Mouse (Mus musculus): ENCODE data around the gene Nkx6-1.

Gene Nkx6-1

DNA sequence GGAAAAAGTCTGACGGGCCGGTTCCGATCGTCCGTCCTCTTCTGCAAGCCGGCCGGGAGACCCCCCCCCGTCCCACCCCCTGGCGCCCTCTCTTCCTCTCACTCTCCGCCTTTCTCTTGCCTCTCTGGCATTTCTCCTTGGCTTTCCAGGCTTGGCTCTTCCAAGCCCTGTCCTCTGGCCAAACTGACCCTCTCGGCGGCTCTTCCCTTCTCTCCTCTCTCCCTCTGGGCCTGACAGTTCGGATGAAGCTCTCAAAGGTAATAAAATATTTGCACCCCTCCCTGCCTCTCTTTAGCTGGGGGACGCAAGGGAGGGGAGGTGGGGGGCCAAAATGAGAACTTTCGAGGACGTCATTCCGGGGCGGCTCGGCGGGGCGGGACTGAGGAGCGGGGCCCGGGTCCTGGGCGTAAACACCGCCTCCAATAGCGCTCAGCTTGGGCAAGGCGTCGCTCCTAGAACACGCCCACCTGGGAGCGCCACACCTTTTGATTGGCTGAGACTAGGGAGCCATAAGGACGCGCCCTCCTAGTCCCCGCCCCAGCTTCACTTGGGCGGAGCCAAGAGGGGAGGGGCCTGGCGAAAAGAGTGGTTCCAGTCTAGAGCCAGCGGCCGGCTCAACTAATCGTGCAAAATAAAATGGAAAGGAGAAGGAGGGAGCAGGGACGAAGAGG is at the start of gene Nkx6-1:
Gene Nkx6-1, minus strand, starts transcription at position 52 of the 671 bp plus-strand sequence.
- DNase-seq (ENCODE audit: low spot score): peak; percentile 97

DNA sequence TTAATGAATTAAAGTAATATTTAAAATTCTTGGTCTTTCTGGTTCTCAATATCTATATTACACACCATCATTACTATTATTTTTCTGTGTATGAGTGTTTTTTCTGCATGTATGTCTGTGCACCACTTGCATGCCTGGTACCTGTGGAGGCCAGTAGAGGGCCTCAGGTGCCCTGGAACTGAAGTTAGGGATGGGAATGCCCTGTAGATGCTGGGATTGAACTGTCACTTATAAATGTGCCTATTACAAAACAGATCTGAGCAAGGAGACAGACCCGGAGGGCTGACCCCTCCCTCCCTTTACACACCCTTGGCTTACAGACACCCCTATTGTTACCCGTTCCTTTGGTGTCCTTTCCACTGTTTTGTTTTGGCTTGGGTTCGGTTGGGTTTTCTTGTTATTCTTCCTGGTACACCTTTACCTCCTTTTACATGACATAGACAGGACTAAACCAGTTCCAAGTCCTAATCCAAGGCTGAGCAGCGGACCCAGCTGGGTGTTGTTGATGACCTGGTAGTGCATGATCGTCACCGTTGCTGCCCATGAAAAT is 48.3 kb upstream of the Nkx6-1 start:
- no peak for DNase-seq (ENCODE audit: low spot score)

DNA sequence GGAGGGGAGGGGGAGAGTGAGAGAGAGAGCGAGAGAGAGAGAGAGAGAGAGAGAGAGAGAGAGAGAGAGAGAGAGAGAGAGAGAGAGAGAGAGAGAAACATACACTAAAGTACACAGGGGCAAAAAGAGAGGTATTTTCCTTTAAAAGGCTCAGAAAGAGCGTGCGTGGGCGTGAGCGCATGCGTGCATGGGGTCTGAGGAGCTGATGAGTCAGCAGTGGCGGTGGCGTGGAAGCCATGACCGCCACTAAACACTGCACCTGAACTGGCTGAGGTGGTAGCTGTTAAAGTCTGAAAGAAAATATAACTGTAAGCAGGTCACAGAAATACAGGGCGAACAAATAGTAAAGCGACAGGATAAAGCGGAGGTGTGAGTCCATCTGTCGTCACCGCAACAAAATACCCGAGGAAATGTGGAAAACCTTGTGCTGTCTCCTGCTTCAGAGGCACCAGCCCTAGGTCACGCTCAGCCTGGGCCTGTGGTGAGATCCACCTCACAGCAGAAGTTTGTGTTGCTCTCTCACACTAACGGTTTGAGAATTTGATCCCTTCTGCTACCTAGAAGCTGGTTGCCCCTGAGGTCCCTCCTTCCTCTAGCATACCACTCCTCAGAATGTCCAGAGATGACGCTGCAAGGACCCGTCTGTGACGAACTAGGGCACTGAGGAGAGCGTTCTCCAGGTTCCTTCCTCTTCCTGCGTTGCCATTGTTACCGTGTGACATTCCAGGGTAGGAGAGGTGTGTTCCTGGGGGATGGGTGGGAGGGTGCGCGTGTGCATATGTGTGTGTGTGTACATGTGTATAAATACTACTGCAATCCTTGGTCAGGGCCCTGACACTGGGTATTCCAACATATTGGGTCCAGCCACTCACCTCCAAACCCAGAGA is 38.8 kb upstream of the Nkx6-1 start:
- no peak for DNase-seq (ENCODE audit: low spot score)

DNA sequence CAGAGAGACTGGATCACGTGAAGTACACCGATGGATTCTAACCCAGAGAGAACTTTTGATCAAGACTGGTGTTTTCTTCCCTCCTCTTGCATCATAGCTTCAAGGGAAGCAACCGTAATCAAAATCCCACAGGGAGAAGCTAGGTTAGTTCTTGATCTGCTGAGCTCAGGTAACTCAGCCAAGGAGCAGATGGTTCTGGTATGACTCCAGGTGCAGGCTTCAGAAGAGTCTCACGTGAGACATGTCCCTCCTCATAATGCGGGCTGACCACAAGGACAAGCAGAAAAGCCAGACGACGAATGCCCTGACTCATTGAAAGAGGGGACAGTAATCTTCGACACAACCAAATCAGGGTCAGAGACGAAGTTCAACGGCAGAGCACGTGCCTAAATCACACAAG is 37.8 kb upstream of the Nkx6-1 start:
- DNase-seq (ENCODE audit: low spot score): no peak

DNA sequence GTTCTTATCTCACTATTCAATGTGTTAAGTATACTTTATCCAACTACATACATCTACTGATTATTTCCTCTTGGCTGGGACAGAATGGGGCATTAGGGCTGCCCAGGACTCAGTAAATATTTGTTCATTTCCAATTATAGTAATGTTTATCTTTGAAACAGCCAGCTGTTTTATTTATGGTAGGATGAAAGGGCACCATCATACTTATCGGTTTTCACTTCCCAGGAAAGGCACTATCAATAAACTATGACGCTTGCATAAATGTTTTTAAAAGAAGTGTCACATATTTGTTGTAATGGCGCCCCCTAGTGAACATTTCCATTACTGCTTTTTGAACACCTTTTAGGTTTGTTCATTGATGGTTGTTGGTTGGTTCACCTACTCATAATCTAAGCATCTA is 35.8 kb upstream of the Nkx6-1 start:
- peak; percentile 80 for DNase-seq (ENCODE audit: low spot score)

DNA sequence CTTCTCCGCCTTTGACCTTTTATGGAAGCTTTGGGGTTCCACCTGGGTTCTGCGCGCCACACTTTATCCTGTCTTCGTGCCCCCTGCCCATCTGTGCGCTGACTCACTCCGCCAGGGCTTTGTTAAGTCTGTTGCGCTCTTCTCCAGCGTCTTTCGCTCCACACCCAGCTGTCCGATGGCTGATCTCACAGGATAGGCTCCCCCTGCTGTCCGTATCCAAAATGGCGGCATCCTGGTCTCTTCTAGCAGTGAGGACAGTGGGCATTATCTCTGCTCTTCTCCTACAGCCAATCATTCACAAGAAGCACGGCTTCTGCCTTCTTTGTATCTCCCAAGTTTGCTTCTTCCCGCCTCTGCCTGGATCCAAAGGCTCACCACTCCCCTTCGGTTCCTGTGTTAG is 23.8 kb upstream of the Nkx6-1 start:
- DNase-seq (ENCODE audit: low spot score): peak; percentile 82

DNA sequence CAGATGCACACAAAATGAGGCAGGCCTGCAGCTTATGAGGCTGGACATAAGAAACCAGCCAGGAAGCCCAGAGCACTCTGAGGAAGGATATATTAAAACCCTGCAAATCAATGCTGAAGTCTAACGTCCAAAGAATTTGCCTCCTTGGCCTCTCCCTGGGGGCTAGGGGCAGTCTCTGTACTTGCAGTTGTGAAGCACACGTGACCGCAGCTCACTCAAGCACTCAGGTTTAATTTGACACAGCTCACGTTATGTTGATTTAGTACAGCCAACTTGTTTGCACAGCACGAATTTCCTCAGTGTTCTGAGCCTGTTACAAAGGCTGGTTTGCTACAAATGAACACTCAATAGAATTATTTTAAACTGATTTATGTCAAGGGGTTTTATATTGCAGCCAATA is 18.5 kb upstream of the Nkx6-1 start:
- DNase-seq (ENCODE audit: low spot score): no peak

DNA sequence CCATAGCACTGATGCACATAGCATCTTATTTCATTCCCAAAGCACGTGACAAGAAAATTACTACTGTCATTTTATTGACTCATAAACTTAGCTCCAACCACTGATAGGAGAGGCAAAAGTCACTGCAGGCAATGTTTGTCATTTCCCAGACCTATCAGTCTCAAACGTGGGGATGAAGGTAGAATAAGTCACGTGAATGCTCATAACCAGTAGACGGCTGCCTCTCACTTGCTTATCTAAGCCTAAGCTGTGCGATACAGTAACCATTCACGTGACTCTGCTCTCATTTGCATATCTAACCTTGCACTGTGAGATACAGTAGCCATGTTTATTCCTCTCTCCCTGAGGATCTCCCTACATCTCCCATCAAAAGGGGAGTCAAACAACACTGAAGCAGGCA is 15.5 kb upstream of the Nkx6-1 start:
- DNase-seq (ENCODE audit: low spot score): no peak

DNA sequence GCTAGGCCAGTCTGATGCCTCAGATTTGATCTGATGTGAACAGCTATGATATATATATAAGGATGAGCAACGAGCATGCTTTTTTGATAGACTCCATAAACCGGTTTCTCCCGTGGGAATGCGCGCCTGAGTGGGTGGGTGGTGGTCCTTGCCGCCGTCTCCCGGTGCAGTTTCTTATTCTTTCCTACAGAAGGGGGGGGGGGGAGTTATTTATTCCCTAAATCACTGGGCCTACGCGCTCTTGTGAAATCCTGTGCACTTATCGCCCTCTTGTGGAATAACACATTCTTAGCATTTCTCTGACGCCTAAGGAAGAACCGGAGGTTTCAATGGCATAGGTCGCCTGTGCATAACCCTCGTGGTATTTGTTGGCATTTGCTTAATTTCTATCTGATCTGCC is 4.6 kb upstream of the Nkx6-1 start:
- DNase-seq (ENCODE audit: low spot score): peak; percentile 85

DNA sequence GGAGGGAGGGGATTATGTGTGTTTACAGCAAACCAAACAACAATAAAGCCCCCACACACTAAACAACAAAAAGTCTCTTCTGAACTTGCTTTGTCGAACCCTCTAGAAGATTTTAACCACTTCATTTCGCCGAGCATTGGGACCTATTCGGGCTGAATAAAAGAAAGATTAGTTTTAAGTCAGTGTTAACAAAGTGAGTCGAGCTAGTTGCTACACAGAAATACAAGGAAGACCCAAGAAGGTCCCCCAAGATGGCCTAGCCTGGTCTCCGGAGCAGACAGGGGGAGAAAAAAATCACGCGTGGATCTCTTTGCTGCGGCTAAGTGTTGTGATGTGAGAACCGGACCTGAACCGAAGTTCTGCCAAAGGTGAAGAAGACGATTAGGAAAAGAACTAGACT is 3.7 kb upstream of the Nkx6-1 start:
- DNase-seq (ENCODE audit: low spot score): no peak

DNA sequence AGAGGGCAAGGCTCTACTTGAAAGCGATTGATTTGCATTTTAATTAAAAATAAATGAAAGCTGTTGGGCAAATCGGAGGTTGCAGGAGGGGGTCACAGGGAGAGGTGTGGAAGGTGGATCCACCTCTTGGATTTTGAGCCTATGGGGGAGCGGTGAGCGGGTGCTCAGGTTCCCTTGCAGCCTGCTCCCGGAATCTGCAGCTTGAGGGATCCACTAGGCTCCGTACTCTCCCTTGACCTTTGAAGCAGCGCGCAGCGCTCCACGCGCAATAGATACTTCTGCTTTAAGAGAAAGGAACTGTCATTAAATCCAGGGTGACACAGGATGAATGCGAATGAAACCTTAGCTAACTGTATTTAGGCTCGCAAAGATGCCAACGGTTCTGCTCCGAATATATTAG is 3.2 kb upstream of the Nkx6-1 start:
- DNase-seq (ENCODE audit: low spot score): peak; percentile 24

DNA sequence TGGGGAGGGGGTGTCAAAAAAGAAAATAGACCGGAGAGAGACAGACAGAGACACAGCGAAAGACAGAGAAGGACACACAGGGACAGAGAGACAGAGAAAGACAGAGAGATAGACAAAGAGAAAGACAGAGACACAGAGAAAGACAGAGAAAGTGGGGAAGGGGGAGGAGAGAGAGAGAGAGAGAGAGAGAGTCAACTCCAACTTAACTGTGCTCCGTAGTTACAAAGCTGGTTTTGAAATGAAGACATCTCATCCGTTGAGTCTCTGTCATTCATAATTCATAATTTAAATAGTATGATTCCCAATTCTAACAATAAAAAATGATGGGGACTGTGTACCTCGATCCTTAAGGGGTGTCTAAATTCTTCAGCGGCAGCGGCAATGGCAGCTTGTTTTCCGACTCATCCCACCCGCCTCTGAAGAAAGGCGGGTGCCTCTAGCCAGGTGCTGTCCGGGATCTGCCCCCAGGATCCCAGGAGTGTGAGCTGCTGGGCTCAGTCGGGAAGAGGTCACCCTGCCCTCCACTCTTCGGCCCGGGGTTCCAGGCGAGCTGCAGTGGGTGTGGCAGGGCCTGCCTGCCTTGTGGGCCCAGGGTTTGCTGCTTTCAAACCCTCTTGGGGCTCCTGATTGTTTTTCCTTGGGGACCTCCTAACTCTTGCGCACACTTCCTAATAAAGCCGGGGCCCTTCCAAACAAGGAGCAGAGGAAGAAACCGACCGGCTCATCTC is 2.6 kb upstream of the Nkx6-1 start:
- no peak for DNase-seq (ENCODE audit: low spot score)

DNA sequence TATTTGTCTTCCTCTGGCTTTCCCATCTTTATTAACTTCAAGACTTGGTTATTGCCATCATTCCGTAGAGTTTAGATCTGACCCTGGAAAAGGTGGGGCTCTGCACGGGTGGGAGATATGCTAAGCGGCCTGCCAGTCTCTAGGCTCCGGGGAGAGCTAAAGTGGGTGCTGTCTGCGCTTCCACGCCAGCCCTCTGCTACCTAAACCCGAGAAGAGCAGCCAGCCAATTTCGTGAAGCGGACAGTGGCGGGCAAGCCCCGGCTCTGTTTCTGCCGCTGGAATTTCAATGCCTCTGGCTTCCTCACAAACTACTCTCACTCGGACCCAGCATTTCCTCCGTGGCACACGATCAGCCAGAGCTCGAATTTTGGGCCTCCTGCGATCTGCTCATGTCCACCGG is 1.9 kb upstream of the Nkx6-1 start:
- DNase-seq (ENCODE audit: low spot score): no peak

DNA sequence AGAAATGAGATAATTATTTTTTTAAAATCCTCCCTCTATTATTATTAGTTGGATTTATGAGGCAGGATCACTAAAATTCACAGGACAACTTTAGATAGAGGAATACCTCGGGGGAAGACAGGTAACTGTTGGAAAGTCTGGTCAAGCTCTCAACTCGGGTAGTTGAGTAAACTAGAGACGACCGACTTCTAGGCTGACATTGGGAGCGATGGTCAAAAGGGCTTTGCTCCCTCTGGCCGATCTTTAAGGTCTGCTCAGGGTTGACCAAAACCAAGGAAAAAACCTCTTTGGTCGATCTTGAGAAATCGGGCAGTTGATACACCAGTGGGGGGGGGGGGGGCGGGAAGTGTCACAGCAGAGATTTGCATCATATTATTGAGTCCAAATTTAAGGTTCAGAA is 1.3 kb upstream of the Nkx6-1 start:
- no peak for DNase-seq (ENCODE audit: low spot score)

DNA sequence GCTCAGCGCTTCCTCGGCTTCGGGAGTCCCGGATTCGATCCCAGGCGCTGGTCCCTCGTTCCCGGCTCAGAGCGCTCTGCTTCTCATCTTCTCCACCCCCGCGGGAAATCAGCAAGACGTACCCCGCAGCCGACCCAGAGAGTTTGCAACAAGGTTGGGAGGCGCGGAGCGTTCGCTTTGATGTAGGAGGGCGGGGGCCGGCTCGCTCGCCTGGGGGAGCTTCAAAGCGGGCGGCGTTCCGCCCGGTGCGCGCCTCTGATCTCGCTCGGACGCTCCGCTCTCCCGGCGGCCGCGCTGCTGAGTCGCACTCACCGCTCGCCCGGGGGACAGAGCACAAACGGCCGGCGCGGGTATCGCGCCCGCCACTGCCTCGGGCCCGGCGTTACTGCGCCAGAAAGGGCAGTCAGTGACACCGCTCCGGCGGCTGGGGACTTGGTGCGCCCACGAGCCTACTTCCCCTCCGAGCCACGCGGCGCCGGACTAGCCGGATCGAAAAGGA is 324 bp downstream of the Nkx6-1 start:
- peak; percentile 54 for DNase-seq (ENCODE audit: low spot score)

DNA sequence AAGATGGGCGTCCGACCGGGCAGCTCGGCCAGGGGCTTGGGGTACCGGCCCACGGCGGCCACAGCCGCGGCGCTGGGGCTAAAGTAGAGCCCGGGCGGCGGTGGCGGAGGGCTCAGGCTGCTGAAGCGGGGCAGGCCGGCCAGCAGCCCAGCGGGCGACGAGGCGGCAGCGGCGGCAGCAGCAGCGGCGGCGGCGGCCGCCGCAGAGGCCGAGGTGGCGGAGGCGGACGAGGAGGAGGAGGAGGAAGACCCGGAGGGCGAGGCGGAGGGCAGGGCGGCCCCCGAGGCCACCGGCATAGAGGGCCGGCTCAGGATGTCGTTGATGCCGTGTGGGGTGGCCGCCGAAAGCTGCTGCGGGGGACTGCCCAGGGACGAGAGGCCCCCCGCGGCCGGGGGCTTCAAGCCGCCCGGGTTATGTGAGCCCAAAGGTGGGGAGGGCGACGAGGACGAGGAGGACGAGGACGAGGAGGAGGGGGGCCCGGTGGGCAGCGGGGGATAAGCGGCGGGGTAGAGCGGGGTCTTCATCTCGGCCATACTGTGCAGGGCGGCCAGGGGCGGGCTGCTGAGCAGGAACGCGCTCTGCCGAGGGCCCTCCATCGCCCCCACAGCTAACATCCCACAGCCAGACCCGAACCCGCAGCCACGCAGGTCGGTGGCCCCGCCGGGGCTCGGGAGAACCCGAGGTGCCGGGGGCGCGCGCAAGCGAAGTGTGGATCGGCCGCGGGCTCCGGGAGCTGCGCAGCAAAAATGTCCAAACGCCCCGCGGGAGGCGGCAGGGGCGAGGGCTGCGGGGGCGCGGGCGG is 974 bp downstream of the Nkx6-1 start:
- DNase-seq (ENCODE audit: low spot score): no peak

DNA sequence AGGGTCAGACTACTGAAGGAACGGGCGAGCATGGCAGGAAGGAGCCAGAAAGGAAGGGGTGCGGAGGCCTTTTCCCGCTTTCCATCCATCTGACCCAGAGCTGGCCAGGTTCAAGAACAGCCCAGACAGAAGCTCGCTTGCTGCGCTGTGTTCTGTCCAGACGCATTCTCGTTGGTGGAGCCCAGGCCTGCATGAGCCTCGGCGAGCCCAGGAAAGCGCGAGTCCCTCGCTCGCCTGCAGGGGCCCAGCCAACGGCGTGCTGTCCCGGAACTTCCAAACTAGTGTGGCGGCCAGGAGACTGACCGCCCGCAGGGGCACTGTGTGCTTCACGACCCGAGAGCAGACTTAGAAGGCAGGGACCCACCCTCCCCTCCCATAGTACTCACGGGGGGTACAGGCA is 1.6 kb downstream of the Nkx6-1 start:
- peak; percentile 71 for DNase-seq (ENCODE audit: low spot score)

DNA sequence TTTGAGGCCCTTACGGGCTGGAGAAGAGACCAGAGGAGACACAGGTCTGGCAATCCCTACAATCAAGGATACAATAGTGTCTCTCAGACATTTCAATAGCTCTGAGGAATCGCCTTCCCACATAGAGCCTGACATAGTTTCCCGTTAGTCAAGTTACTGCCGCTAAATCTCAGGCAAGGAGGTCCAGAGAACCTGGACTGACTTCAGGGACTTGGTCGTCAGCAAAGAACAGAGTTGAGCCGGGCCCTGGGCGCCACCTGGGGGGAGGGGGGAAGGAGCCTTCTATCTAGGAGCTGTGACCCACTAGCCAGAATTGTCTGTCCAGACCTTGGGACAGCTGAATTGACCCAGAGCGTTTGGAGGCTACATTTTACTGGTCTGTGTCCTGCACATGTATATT is 2.3 kb downstream of the Nkx6-1 start:
- DNase-seq (ENCODE audit: low spot score): no peak

DNA sequence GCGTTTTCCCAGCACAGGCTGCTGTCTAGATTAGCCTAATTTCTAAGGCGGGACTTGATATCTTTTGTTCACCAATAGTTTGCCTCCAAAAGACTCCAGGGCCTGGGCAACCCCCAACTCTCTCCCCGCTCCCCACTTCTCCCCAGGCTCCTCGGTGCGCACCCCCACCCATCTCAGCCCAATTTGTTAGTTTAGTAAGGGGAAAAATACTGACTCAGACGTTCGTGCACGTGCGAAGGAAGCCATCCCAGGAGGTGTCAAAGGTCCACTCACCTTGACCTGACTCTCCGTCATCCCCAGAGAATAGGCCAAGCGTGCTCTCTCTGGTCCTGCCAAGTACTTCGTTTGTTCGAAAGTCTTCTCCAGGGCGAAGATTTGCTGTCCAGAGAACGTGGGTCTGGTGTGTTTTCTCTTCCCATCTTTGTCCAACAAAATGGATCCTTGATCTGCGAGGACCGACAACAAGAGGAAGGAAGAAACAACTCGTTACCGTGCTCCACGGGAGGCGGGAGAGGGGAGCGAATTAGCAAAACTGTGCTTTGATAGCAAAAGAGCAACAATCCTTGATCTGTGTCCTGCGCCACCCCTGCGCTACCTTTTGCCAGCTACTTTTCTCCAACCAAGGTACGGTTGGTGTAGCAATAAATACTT is 3.1 kb downstream of the Nkx6-1 start:
- peak; percentile 51 for DNase-seq (ENCODE audit: low spot score)

DNA sequence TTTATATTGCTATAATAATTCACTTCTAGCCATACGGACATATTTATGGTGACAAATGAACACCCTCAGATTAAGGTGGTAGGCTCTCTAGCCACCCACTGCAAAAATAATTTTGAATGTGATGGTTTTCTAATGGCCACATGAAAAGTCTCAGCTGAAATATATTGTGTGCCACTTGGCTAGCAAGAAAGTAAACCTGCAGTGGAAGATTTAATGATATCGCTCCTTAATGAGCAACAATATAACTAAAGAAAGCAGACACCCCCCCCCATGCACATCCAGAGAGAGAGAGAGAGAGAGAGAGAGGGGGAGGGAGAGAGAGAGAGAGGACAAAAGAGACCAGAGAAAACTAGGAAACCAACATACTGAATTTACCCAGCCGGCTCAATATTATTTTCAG is 4.1 kb downstream of the Nkx6-1 start:
- no peak for DNase-seq (ENCODE audit: low spot score)

DNA sequence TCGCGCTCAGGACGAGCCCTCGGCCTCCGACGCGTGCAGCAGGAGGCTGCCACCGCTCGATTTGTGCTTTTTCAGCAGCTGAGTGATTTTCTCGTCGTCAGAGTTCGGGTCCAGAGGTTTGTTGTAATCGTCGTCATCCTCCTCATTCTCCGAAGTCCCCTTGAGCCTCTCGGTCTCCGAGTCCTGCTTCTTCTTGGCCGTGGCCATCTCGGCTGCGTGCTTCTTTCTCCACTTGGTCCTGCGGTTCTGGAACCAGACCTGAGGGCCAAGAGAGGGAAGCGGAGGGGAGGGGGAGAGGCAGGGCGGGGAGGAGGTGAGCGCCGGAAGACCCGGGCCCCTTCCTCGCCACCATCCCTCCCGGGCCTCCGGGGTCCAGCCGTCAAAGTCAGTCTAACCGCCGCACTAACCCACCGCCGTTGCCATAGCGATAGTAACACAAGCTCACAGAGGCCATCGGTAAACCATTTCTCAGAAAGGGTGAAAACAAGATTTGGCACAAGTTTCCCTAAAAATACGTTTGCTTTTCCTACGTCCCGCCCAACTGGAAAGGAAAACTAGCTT is 5.3 kb downstream of the Nkx6-1 start:
- peak; percentile 73 for DNase-seq (ENCODE audit: low spot score)
